Mouse (Mus musculus): ENCODE data around the gene Cryzl2. TPM values are rescaled to one million over a fixed set of nuclear protein-coding genes. Genes with fewer than 3 reads are reported as not detected.
A peak's percentile ranks its signal among the peaks of the same experiment; 100 is the strongest.

Cryzl2 gene
- polyA plus RNA-seq, 1 experiment from 2014 or later, result 9.7 TPM

GRCm38 (mm10) chr1:157449981-157450636 is 8.3 kb upstream of the Cryzl2 start:
- Histone ChIP-seq H3K27ac (replicated peaks; ENCODE audit: low read depth, low read length) (no peak overlapping the region), H3K4me3 (ENCODE audit: low read depth, low read length) (no peak overlapping the region), H3K4me2 (ENCODE audit: low read depth, low read length) (peak overlapping the region; percentile 3), H3K36me3 (replicated peaks; ENCODE audit: control insufficient read depth, insufficient read depth, low read depth, low read length) (no peaks in the 10 kb centered on the region), H3K9ac (replicated peaks; ENCODE audit: low read length) (0 out of 2 replicates have a peak overlapping the region, but pooled peaks have one; percentile 10), H3K27me3 (ENCODE audit: control insufficient read depth, insufficient read depth, low read length) (peaks cover 2% of the 10 kb centered on the region; the same call in 1 of the 2 replicates), H3K4me1 (ENCODE audit: control insufficient read depth, insufficient read depth, low read length) (no peaks in the 10 kb centered on the region), H3K9me3 (replicated peaks; ENCODE audit: control insufficient read depth, low read length) (no peaks in the 10 kb centered on the region)
- no peak for ATAC-seq (replicated peaks; ENCODE audit: insufficient number of reproducible peaks, low FRiP score, low TSS enrichment, low read depth)
- WGBS, result 3% methylated on average over 21 of the region's 21 CpGs
- DNase-seq (ENCODE audit: low spot score), result peak; percentile 55

GRCm38 (mm10) chr1:157452284-157452683 is 6.1 kb upstream of the Cryzl2 start:
- 84% methylated on average over 3 of the region's 3 CpGs for WGBS

GRCm38 (mm10) chr1:157452759-157453549 is 5.4 kb upstream of the Cryzl2 start:
- H3K27ac ChIP-seq (replicated peaks; ENCODE audit: low read depth, low read length), result no peak overlapping the region
- no peaks in the 10 kb centered on the region for H3K9me3 ChIP-seq (replicated peaks; ENCODE audit: control insufficient read depth, low read length)
- no peak overlapping the region for H3K9ac ChIP-seq (replicated peaks; ENCODE audit: low read length)
- H3K4me2 ChIP-seq (ENCODE audit: low read depth, low read length), result no peak overlapping the region
- no peaks in the 10 kb centered on the region for H3K4me1 ChIP-seq (ENCODE audit: control insufficient read depth, insufficient read depth, low read length)
- no peaks in the 10 kb centered on the region for H3K36me3 ChIP-seq (replicated peaks; ENCODE audit: control insufficient read depth, insufficient read depth, low read depth, low read length)
- WGBS, result 46% methylated on average over 5 of the region's 5 CpGs
- H3K27me3 ChIP-seq (ENCODE audit: control insufficient read depth, insufficient read depth, low read length), result peaks cover 2% of the 10 kb centered on the region; the same call in 1 of the 2 replicates
- no peak for ATAC-seq (replicated peaks; ENCODE audit: insufficient number of reproducible peaks, low FRiP score, low TSS enrichment, low read depth)
- no peak for DNase-seq (ENCODE audit: low spot score)
- H3K4me3 ChIP-seq (ENCODE audit: low read depth, low read length), result no peak overlapping the region

More at GRCm38 (mm10) chr1:157452284-157452683, 6.1 kb upstream of the Cryzl2 start:
- H3K4me2 ChIP-seq (ENCODE audit: low read depth, low read length), result no peak overlapping the region
- H3K27me3 ChIP-seq (ENCODE audit: control insufficient read depth, insufficient read depth, low read length), result peaks cover 2% of the 10 kb centered on the region; the same call in 1 of the 2 replicates
- DNase-seq (ENCODE audit: low spot score) (no peak), ATAC-seq (replicated peaks; ENCODE audit: insufficient number of reproducible peaks, low FRiP score, low TSS enrichment, low read depth) (no peak)
- no peaks in the 10 kb centered on the region for H3K9me3 ChIP-seq (replicated peaks; ENCODE audit: control insufficient read depth, low read length)
- no peaks in the 10 kb centered on the region for H3K4me1 ChIP-seq (ENCODE audit: control insufficient read depth, insufficient read depth, low read length)
- no peak overlapping the region for H3K4me3 ChIP-seq (ENCODE audit: low read depth, low read length)
- no peak overlapping the region for H3K27ac ChIP-seq (replicated peaks; ENCODE audit: low read depth, low read length)
- H3K36me3 ChIP-seq (replicated peaks; ENCODE audit: control insufficient read depth, insufficient read depth, low read depth, low read length), result no peaks in the 10 kb centered on the region
- H3K9ac ChIP-seq (replicated peaks; ENCODE audit: low read length), result no peak overlapping the region

GRCm38 (mm10) chr1:157454876-157455275 is 3.5 kb upstream of the Cryzl2 start:
- Histone ChIP-seq H3K9me3 (replicated peaks; ENCODE audit: control insufficient read depth, low read length) (no peaks in the 10 kb centered on the region), H3K27ac (replicated peaks; ENCODE audit: low read depth, low read length) (no peak overlapping the region), H3K4me2 (ENCODE audit: low read depth, low read length) (no peak overlapping the region), H3K36me3 (replicated peaks; ENCODE audit: control insufficient read depth, insufficient read depth, low read depth, low read length) (no peaks in the 10 kb centered on the region), H3K9ac (replicated peaks; ENCODE audit: low read length) (no peak overlapping the region), H3K27me3 (ENCODE audit: control insufficient read depth, insufficient read depth, low read length) (no peaks in the 10 kb centered on the region), H3K4me3 (ENCODE audit: low read depth, low read length) (no peak overlapping the region), H3K4me1 (ENCODE audit: control insufficient read depth, insufficient read depth, low read length) (no peaks in the 10 kb centered on the region)
- WGBS, result 85% methylated on average over 6 of the region's 6 CpGs
- DNase-seq (ENCODE audit: low spot score) (no peak), ATAC-seq (replicated peaks; ENCODE audit: insufficient number of reproducible peaks, low FRiP score, low TSS enrichment, low read depth) (no peak)

- Histone ChIP-seq H3K9ac (replicated peaks; ENCODE audit: low read length) (no peak overlapping the region), H3K27ac (replicated peaks; ENCODE audit: low read depth, low read length) (no peak overlapping the region), H3K4me2 (ENCODE audit: low read depth, low read length) (no peak overlapping the region), H3K27me3 (ENCODE audit: control insufficient read depth, insufficient read depth, low read length) (no peaks in the 10 kb centered on the region), H3K4me1 (ENCODE audit: control insufficient read depth, insufficient read depth, low read length) (no peaks in the 10 kb centered on the region), H3K9me3 (replicated peaks; ENCODE audit: control insufficient read depth, low read length) (no peaks in the 10 kb centered on the region), H3K4me3 (ENCODE audit: low read depth, low read length) (no peak overlapping the region), H3K36me3 (replicated peaks; ENCODE audit: control insufficient read depth, insufficient read depth, low read depth, low read length) (no peaks in the 10 kb centered on the region)
- ATAC-seq (replicated peaks; ENCODE audit: insufficient number of reproducible peaks, low FRiP score, low TSS enrichment, low read depth), result no peak
- 73% methylated on average over 3 of the region's 3 CpGs for WGBS
- DNase-seq (ENCODE audit: low spot score), result no peak
These were observed 588 bp upstream of the Cryzl2 start for GRCm38 (mm10) chr1:157457789-157458188.

- no peaks in the 10 kb centered on the region for H3K27me3 ChIP-seq (ENCODE audit: control insufficient read depth, insufficient read depth, low read length)
- no peak overlapping the region for H3K9ac ChIP-seq (replicated peaks; ENCODE audit: low read length)
- H3K4me2 ChIP-seq (ENCODE audit: low read depth, low read length), result no peak overlapping the region
- no peak overlapping the region for H3K4me3 ChIP-seq (ENCODE audit: low read depth, low read length)
- no peaks in the 10 kb centered on the region for H3K36me3 ChIP-seq (replicated peaks; ENCODE audit: control insufficient read depth, insufficient read depth, low read depth, low read length)
- 92% methylated on average over 5 of the region's 5 CpGs for WGBS
- no peak overlapping the region for H3K27ac ChIP-seq (replicated peaks; ENCODE audit: low read depth, low read length)
- H3K4me1 ChIP-seq (ENCODE audit: control insufficient read depth, insufficient read depth, low read length), result no peaks in the 10 kb centered on the region
- no peak for DNase-seq (ENCODE audit: low spot score)
- no peak for ATAC-seq (replicated peaks; ENCODE audit: insufficient number of reproducible peaks, low FRiP score, low TSS enrichment, low read depth)
- H3K9me3 ChIP-seq (replicated peaks; ENCODE audit: control insufficient read depth, low read length), result no peaks in the 10 kb centered on the region
These were observed 1.5 kb downstream of the Cryzl2 start for GRCm38 (mm10) chr1:157459904-157460303.

GRCm38 (mm10) chr1:157461276-157461675 is 2.9 kb downstream of the Cryzl2 start:
- no peak overlapping the region for H3K27ac ChIP-seq (replicated peaks; ENCODE audit: low read depth, low read length)
- H3K4me1 ChIP-seq (ENCODE audit: control insufficient read depth, insufficient read depth, low read length), result no peaks in the 10 kb centered on the region
- H3K27me3 ChIP-seq (ENCODE audit: control insufficient read depth, insufficient read depth, low read length), result no peaks in the 10 kb centered on the region
- H3K4me2 ChIP-seq (ENCODE audit: low read depth, low read length), result no peak overlapping the region
- ATAC-seq (replicated peaks; ENCODE audit: insufficient number of reproducible peaks, low FRiP score, low TSS enrichment, low read depth) (no peak), DNase-seq (ENCODE audit: low spot score) (no peak)
- no peaks in the 10 kb centered on the region for H3K36me3 ChIP-seq (replicated peaks; ENCODE audit: control insufficient read depth, insufficient read depth, low read depth, low read length)
- H3K9me3 ChIP-seq (replicated peaks; ENCODE audit: control insufficient read depth, low read length), result no peaks in the 10 kb centered on the region
- H3K9ac ChIP-seq (replicated peaks; ENCODE audit: low read length), result no peak overlapping the region
- WGBS, result 94% methylated on average over 5 of the region's 5 CpGs
- no peak overlapping the region for H3K4me3 ChIP-seq (ENCODE audit: low read depth, low read length)

GRCm38 (mm10) chr1:157462336-157462735 is 4.0 kb downstream of the Cryzl2 start:
- no peak overlapping the region for H3K9ac ChIP-seq (replicated peaks; ENCODE audit: low read length)
- H3K27ac ChIP-seq (replicated peaks; ENCODE audit: low read depth, low read length), result no peak overlapping the region
- H3K36me3 ChIP-seq (replicated peaks; ENCODE audit: control insufficient read depth, insufficient read depth, low read depth, low read length), result no peaks in the 10 kb centered on the region
- 54% methylated on average over 3 of the region's 3 CpGs for WGBS
- no peaks in the 10 kb centered on the region for H3K4me1 ChIP-seq (ENCODE audit: control insufficient read depth, insufficient read depth, low read length)
- no peaks in the 10 kb centered on the region for H3K9me3 ChIP-seq (replicated peaks; ENCODE audit: control insufficient read depth, low read length)
- ATAC-seq (replicated peaks; ENCODE audit: insufficient number of reproducible peaks, low FRiP score, low TSS enrichment, low read depth) (no peak), DNase-seq (ENCODE audit: low spot score) (no peak)
- no peak overlapping the region for H3K4me3 ChIP-seq (ENCODE audit: low read depth, low read length)
- H3K27me3 ChIP-seq (ENCODE audit: control insufficient read depth, insufficient read depth, low read length), result no peaks in the 10 kb centered on the region
- no peak overlapping the region for H3K4me2 ChIP-seq (ENCODE audit: low read depth, low read length)

All from embryonic facial prominence, embryonic 11.5 days (tissue).